Mouse (Mus musculus): Measurements from ENCODE around the gene Dip2c. TPM values are rescaled to one million over a fixed set of nuclear protein-coding genes. Genes with fewer than 3 reads are reported as not detected.

Gene Dip2c
- polyA plus RNA-seq, 1 experiment from 2014 or later, result 0.83 TPM

DNA sequence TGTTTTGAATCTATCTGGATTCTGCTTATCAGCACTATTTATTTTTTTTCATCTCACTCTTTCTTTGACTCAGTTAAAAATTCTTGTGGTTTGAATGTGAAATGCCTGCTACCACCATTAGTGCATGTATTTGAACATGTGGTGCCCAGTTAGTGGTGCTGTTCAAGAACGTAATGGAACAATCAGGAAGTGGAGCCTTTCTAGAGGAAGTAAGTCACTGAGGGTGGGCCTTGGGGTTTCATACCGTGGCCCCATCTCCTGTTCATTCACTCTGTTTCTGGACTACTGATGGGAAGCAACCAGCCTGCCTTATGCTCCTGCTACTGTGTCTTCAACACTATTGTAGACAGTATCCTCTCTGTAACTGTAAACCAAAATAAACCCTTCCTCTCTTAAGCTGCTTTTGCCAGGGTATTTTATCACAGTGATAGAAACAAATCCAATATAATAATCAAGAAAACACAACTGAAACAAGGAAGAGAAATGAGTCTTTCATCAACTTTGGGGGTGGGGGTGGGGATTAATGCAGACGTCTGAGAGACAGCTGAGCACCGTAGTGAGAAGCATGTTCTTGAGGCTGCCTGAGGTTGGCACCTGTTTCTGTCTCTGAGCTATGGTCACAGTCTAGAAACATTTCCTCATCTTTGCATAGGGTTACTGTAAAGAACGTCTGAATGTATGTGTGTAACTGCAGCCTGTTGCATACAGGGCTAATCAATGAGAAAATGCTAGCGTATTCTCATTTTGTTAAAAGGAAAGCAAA, 323.2 kb downstream of the Dip2c start:
- no peak for ATAC-seq
- Histone ChIP-seq H3K36me3 (replicated peaks; ENCODE audit: insufficient read depth, low read length) (no peaks in the 10 kb centered on the region), H3K4me2 (ENCODE audit: low read depth, low read length) (no peak overlapping the region), H3K27me3 (ENCODE audit: insufficient read depth, low read length) (no peaks in the 10 kb centered on the region), H3K27ac (ENCODE audit: low read depth) (no peak overlapping the region), H3K4me1 (ENCODE audit: insufficient read depth) (no peaks in the 10 kb centered on the region), H3K4me3 (ENCODE audit: low read depth, low read length) (no peak overlapping the region), H3K9me3 (ENCODE audit: low read length) (no peaks in the 10 kb centered on the region), H3K9ac (replicated peaks) (no peak overlapping the region)
- TF ChIP-seq CTCF (IDR thresholded peaks at IDR 0.05; ENCODE audit: low read depth), result no peak
- no peak for TF ChIP-seq EP300 (IDR thresholded peaks at IDR 0.05; ENCODE audit: low read depth)
- no peak for DNase-seq
- 60% methylated on average over 6 of the region's 6 CpGs for WGBS (ENCODE audit: insufficient replicate concordance)

DNA sequence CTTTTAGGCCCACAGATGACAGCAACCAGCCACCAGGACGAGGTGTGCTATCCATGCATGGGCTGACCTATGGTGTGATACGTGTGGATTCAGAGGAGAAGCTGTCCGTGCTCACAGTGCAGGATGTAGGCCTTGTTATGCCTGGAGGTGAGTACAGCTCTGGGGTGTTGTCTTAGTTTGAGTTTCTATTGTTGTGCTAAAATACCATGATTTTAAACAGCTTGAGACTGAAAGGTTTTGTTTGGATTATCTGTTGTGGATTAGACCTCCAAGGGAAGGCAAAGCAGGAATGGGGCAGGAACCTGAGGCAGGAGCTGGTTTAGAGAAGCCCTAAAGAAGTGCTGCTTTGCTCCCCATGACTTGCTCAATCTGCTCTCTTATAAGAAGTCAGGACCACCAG, 325.0 kb downstream of the Dip2c start:
- 67% methylated on average over 3 of the region's 3 CpGs for WGBS (ENCODE audit: insufficient replicate concordance)
- Histone ChIP-seq H3K4me1 (ENCODE audit: insufficient read depth) (no peaks in the 10 kb centered on the region), H3K27ac (ENCODE audit: low read depth) (no peak overlapping the region), H3K9ac (replicated peaks) (no peak overlapping the region), H3K9me3 (ENCODE audit: low read length) (no peaks in the 10 kb centered on the region), H3K4me3 (ENCODE audit: low read depth, low read length) (no peak overlapping the region), H3K36me3 (replicated peaks; ENCODE audit: insufficient read depth, low read length) (no peaks in the 10 kb centered on the region), H3K4me2 (ENCODE audit: low read depth, low read length) (no peak overlapping the region), H3K27me3 (ENCODE audit: insufficient read depth, low read length) (no peaks in the 10 kb centered on the region)
- TF ChIP-seq CTCF (IDR thresholded peaks at IDR 0.05; ENCODE audit: low read depth), result no peak
- ATAC-seq (no peak), DNase-seq (no peak)

DNA sequence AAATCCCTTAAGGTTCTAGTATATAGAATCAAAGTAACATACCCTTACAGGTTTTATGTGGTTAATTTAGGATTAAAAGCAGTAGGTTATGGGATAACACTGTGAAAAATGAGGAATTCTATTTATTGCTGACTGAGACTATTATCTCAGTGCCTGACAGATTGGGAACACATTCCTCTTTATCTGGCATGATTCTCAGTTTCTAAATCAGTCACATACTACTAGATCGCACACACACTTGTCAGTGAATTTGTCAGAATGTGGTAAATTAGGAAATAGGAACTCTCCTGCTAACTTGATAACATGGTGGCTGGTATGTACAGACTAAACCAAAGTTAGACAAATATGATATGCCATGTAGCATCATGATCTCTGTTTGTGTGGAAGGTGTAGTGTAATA, 334.9 kb downstream of the Dip2c start:
- TF ChIP-seq EP300 (IDR thresholded peaks at IDR 0.05; ENCODE audit: low read depth) (no peak), CTCF (IDR thresholded peaks at IDR 0.05; ENCODE audit: low read depth) (no peak)
- no peak overlapping the region for H3K27ac ChIP-seq (ENCODE audit: low read depth)
- no peak overlapping the region for H3K4me2 ChIP-seq (ENCODE audit: low read depth, low read length)
- H3K4me3 ChIP-seq (ENCODE audit: low read depth, low read length), result no peak overlapping the region
- H3K9me3 ChIP-seq (ENCODE audit: low read length), result no peaks in the 10 kb centered on the region
- H3K36me3 ChIP-seq (replicated peaks; ENCODE audit: insufficient read depth, low read length), result no peaks in the 10 kb centered on the region
- WGBS (ENCODE audit: insufficient replicate concordance), result 71% methylated on average over 1 of the region's 1 CpGs
- H3K27me3 ChIP-seq (ENCODE audit: insufficient read depth, low read length), result no peaks in the 10 kb centered on the region
- DNase-seq, result no peak
- no peak overlapping the region for H3K9ac ChIP-seq (replicated peaks)
- ATAC-seq, result no peak
- no peaks in the 10 kb centered on the region for H3K4me1 ChIP-seq (ENCODE audit: insufficient read depth)

DNA sequence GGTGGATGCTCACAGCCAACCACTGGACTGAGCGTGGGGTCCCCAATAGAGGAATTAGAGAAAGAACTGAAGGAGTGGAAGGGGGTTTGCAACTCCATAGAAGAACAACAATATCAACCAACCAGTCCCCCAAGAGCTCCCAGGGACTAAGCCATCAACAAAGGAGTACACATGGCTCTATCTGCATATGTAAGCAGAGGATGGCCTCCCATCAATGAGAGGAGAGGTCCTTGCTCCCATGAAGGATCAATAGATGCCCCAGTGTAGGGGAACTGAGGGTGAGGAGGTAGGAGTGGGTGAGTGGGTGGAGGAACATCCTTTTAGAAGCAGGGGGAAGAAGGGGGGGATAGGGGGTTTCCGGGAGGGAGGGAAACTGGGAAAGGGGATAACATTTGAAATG, 356.4 kb downstream of the Dip2c start:
- DNase-seq (no peak), ATAC-seq (no peak)
- TF ChIP-seq CTCF (IDR thresholded peaks at IDR 0.05; ENCODE audit: low read depth) (no peak), EP300 (IDR thresholded peaks at IDR 0.05; ENCODE audit: low read depth) (no peak)
- no peak overlapping the region for H3K4me3 ChIP-seq (ENCODE audit: low read depth, low read length)
- no peak overlapping the region for H3K9ac ChIP-seq (replicated peaks)
- H3K27me3 ChIP-seq (ENCODE audit: insufficient read depth, low read length), result no peaks in the 10 kb centered on the region
- no peaks in the 10 kb centered on the region for H3K4me1 ChIP-seq (ENCODE audit: insufficient read depth)
- H3K9me3 ChIP-seq (ENCODE audit: low read length), result no peaks in the 10 kb centered on the region
- H3K36me3 ChIP-seq (replicated peaks; ENCODE audit: insufficient read depth, low read length), result no peaks in the 10 kb centered on the region
- WGBS (ENCODE audit: insufficient replicate concordance), result 83% methylated on average over 2 of the region's 2 CpGs
- no peak overlapping the region for H3K27ac ChIP-seq (ENCODE audit: low read depth)
- no peak overlapping the region for H3K4me2 ChIP-seq (ENCODE audit: low read depth, low read length)

DNA sequence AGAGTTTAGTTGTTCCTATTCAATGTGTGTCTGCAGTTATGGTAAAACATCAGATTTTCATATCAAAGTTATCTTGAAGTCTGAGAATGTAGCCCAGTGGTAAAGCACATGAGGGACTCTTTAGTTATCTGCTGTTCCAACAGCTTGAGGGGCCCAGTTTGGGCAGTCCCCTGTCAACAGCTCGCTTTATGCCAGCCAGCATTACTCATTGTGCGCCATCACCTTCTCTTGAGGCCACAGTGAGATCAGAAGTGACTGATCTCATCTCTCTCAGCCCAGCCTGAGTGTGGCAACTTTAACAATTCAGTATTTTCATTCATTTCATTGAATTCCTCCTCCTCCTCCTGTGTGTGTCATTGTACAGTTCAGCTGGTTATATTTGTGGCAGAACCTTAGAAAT, 359.6 kb downstream of the Dip2c start:
- H3K9ac ChIP-seq (replicated peaks), result no peak overlapping the region
- no peaks in the 10 kb centered on the region for H3K4me1 ChIP-seq (ENCODE audit: insufficient read depth)
- H3K4me3 ChIP-seq (ENCODE audit: low read depth, low read length), result no peak overlapping the region
- H3K36me3 ChIP-seq (replicated peaks; ENCODE audit: insufficient read depth, low read length), result no peaks in the 10 kb centered on the region
- DNase-seq (no peak), ATAC-seq (no peak)
- H3K27me3 ChIP-seq (ENCODE audit: insufficient read depth, low read length), result no peaks in the 10 kb centered on the region
- no peak overlapping the region for H3K4me2 ChIP-seq (ENCODE audit: low read depth, low read length)
- no peak for TF ChIP-seq CTCF (IDR thresholded peaks at IDR 0.05; ENCODE audit: low read depth)
- TF ChIP-seq EP300 (IDR thresholded peaks at IDR 0.05; ENCODE audit: low read depth), result no peak
- H3K9me3 ChIP-seq (ENCODE audit: low read length), result no peaks in the 10 kb centered on the region
- no peak overlapping the region for H3K27ac ChIP-seq (ENCODE audit: low read depth)
- 73% methylated on average over 2 of the region's 2 CpGs for WGBS (ENCODE audit: insufficient replicate concordance)

DNA sequence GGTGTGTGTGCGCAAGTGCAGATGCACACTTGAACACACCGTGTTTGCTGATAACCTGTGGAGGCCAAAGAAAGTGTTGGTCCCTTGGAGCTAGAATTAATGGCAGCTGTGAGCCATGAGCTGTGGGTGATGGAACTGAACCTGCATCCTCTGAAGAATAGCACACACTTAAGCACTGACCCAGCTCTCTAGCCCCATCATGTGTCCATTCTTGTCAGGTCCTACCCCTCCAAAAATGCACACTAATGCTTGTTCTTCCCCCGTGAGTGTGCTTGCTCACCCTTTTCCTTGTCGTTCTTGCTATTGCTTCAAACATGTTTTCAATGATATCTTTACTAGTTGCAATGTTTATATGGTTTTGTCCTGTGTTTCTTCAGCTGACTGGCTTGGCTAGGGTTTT, 360.2 kb downstream of the Dip2c start:
- H3K27ac ChIP-seq (ENCODE audit: low read depth), result no peak overlapping the region
- peak; percentile 38; the same call in 1 of the 2 replicates for ATAC-seq
- no peaks in the 10 kb centered on the region for H3K27me3 ChIP-seq (ENCODE audit: insufficient read depth, low read length)
- peak; percentile 27 for DNase-seq
- H3K36me3 ChIP-seq (replicated peaks; ENCODE audit: insufficient read depth, low read length), result no peaks in the 10 kb centered on the region
- no peak overlapping the region for H3K9ac ChIP-seq (replicated peaks)
- H3K4me3 ChIP-seq (ENCODE audit: low read depth, low read length), result no peak overlapping the region
- H3K4me1 ChIP-seq (ENCODE audit: insufficient read depth), result no peaks in the 10 kb centered on the region
- TF ChIP-seq CTCF (IDR thresholded peaks at IDR 0.05; ENCODE audit: low read depth) (peak; percentile 72), EP300 (IDR thresholded peaks at IDR 0.05; ENCODE audit: low read depth) (no peak)
- H3K9me3 ChIP-seq (ENCODE audit: low read length), result no peaks in the 10 kb centered on the region
- no peak overlapping the region for H3K4me2 ChIP-seq (ENCODE audit: low read depth, low read length)
- 38% methylated on average over 4 of the region's 4 CpGs for WGBS (ENCODE audit: insufficient replicate concordance)
